Mouse (Mus musculus) ES-E14 (cell line): ENCODE measurements around the gene Rbfox2.

Experiments used
- HCFC1 ChIP-seq: IDR thresholded peaks from 2 replicates; pipeline ENCODE4 v1.6.1; 2012; ENCODE audit warnings: low read length, inconsistent platforms, borderline replicate concordance; ENCODE audit not compliant: insufficient read depth
- MAFK ChIP-seq: IDR thresholded peaks from 2 replicates; pipeline ENCODE4 v1.6.1; 2014; ENCODE audit warnings: mild to moderate bottlenecking, low read depth, low read length, inconsistent platforms; ENCODE audit not compliant: insufficient read depth
- ZC3H11A ChIP-seq: IDR thresholded peaks from 2 replicates; pipeline ENCODE4 v1.6.1; 2012; ENCODE audit warnings: low read depth, mild to moderate bottlenecking, inconsistent platforms, low read length, borderline replicate concordance

DNA sequence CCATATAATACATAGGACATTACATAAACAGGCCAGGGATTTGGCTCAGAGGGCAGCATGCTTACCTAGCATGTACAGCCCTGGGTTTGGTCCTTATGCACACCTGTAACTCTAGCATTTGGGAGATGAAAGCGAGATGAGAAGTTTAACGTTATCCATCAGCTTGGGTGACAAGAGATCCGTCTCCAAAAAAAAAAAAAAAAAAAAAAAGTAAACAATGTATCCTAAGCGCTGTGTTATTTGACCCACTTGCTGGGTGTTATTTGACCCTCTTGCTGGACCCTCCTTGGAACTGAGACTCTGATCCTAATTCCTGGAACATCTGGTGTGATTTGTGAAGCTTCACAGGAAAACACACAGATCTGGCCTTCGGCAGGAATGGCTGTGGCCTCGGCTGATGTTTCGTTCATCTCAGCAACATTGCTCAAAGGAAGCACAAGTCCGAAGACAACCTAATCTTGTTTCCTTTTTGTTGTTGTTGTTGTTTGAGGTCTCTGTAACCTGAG lies 32.2 kb upstream of the Rbfox2 start:
- TF ChIP-seq HCFC1 = no peak
- no peak for TF ChIP-seq ZC3H11A
- TF ChIP-seq MAFK = no peak
